Mouse (Mus musculus): ENCODE data around the gene 1700109H08Rik.
A peak's percentile ranks its signal among the peaks of the same experiment; 100 is the strongest.

DNA sequence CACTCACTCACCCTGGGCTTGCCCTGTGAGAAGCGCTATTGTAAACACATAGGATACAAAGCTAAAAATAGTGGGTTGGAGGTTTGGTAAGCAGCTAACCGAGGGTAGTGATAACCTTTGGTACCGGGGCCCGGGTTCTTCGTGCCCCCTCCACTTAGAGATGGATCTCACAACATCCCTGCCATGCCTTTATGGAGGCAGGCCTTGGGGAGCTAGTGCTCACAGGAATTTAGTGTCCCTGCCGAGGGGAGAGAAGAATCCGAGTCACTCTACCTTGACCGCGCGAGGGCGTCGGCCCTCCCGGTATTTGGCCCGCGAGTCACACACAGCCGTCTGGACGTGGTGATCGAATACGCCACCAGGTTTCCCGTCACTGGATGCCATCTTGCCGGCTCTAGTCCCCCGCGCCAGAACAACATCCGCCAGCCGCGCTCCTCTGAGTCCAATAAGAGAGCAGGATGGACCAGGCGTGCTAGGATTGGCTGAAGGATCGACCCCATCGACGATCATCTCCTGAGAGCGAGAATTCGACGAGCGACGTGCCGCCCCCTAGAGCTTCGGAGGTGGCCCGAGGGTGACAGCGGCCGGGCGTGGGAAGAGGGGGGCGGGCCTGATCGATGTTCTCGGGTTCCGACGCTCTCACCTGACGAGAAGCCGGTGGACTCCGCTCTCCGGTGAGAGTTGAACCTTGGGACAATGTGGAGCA, 24.5 kb downstream of the 1700109H08Rik start, which contains the start of gene Pex1:
- TF ChIP-seq POLR2A (IDR thresholded peaks at IDR 0.05; ENCODE audit: insufficient read length, low read depth) (peak; percentile 19), POLR2AphosphoS2 (IDR thresholded peaks at IDR 0.05; ENCODE audit: insufficient read length, low read depth) (peak; percentile 55), E2F4 (IDR thresholded peaks at IDR 0.05; ENCODE audit: insufficient read depth) (peak; percentile 43), USF1 (IDR thresholded peaks at IDR 0.05; ENCODE audit: low read depth) (no peak), MYOD1 (IDR thresholded peaks at IDR 0.05; ENCODE audit: control insufficient read depth in 1 of 3, insufficient read length in 2 of 3, low read depth in 2 of 3) (no peak), TCF12 (IDR thresholded peaks at IDR 0.05; ENCODE audit: insufficient read depth, poor library complexity, severe bottlenecking) (no peak), CEBPB (IDR thresholded peaks at IDR 0.05; ENCODE audit: insufficient read depth, poor library complexity, severe bottlenecking) (no peak), MAX (IDR thresholded peaks at IDR 0.05; ENCODE audit: low read depth) (peak; percentile 62), MYOG (IDR thresholded peaks at IDR 0.05; ENCODE audit: control insufficient read depth in 1 of 3, insufficient read depth in 1 of 3, insufficient read length in 2 of 3, low read depth in 2 of 3) (peak in 1 of 3 experiments; percentile 9), REST (IDR thresholded peaks at IDR 0.05; ENCODE audit: insufficient read depth, insufficient read length) (no peak), SRF (IDR thresholded peaks at IDR 0.05; ENCODE audit: control insufficient read depth, insufficient read length, low read depth) (peak; percentile 81), TCF3 (IDR thresholded peaks at IDR 0.05; ENCODE audit: insufficient read length, low read depth) (no peak)

All from myocyte (in vitro differentiated cells).